ENCODE assay signal across 26 mouse cellular contexts in genomic region chr15:82181131-82181530, GRCm38 (mm10). TPM values are rescaled to one million over a fixed set of nuclear protein-coding genes. Genes with fewer than 3 reads are reported as not detected.
A peak's percentile ranks its signal among the peaks of the same experiment; 100 is the strongest.
DNase-seq lines count a peak whose midpoint lies in the region; ATAC-seq and TF ChIP-seq lines count a peak whose summit lies in the region.
"Had no signal": no experiment of that assay in that cellular context is flagged by ENCODE, and none has a peak within 500 bp of the region (broad histone marks: within the 10 kb centered on the region; RNA-seq: fewer than 3 reads in every experiment).

No protein-coding gene starts in this region.

- intact Hi-C loops in left cerebral cortex, postnatal 4 days (cut with DNase I), result no loop called here

- no peak overlapping the region for H3K4me3 ChIP-seq in forebrain, embryonic 14.5 days (ENCODE audit: low read depth, low read length)
- H3K4me3 ChIP-seq in forebrain, embryonic 15.5 days, result no peak overlapping the region
- no peak overlapping the region for H3K4me3 ChIP-seq in heart, postnatal 0 days (ENCODE audit: low read depth, low read length)
- H3K4me3 ChIP-seq in MEL (ENCODE audit: control insufficient read depth in 1 of 2, insufficient read depth in 1 of 2, low read depth in 2 of 2, low read length in 2 of 2), result no peak overlapping the region
- no peak overlapping the region for H3K4me3 ChIP-seq in liver, postnatal 0 days (ENCODE audit: low read depth, low read length)
- H3K4me3 ChIP-seq: embryonic facial prominence, embryonic 15.5 days; hindbrain, embryonic 12.5 days; intestine, embryonic 15.5 days; kidney, embryonic 15.5 days; megakaryocyte, embryonic 14.5 days; midbrain, embryonic 15.5 days; neural tube, embryonic 15.5 days had no signal

- no peak for ATAC-seq in forebrain, embryonic 14.5 days
- no peak for ATAC-seq in forebrain, embryonic 15.5 days (replicated peaks)
- no peak for ATAC-seq in heart, postnatal 0 days (ENCODE audit: insufficient read depth, low read depth)
- no peak for ATAC-seq in liver, postnatal 0 days
- ATAC-seq: CD4-positive, CD25-positive, alpha-beta regulatory T cell, adult 4 months; intestine, embryonic 15.5 days; midbrain, embryonic 15.5 days had no signal

- no peak overlapping the region for H3K9ac ChIP-seq in forebrain, embryonic 14.5 days (ENCODE audit: low read length)
- no peak overlapping the region for H3K9ac ChIP-seq in forebrain, embryonic 15.5 days (replicated peaks)
- no peak overlapping the region for H3K9ac ChIP-seq in heart, postnatal 0 days (replicated peaks; ENCODE audit: low read depth, low read length)
- no peak overlapping the region for H3K9ac ChIP-seq in MEL (ENCODE audit: control insufficient read depth, low read depth, low read length, poor library complexity, severe bottlenecking)
- no peak overlapping the region for H3K9ac ChIP-seq in liver, postnatal 0 days (replicated peaks)
- H3K9ac ChIP-seq: embryonic facial prominence, embryonic 15.5 days; hindbrain, embryonic 12.5 days; intestine, embryonic 15.5 days; kidney, embryonic 15.5 days; midbrain, embryonic 15.5 days; neural tube, embryonic 15.5 days had no signal

- no peak for TF ChIP-seq RAD21 in MEL (IDR thresholded peaks at IDR 0.05; ENCODE audit: low read depth, low read length)

- H3K36me3 ChIP-seq in forebrain, embryonic 14.5 days (ENCODE audit: control insufficient read depth, insufficient read depth, low read length), result peaks cover 100% of the 10 kb centered on the region
- H3K36me3 ChIP-seq in forebrain, embryonic 15.5 days, result peaks cover 99% of the 10 kb centered on the region
- H3K36me3 ChIP-seq in heart, postnatal 0 days (replicated peaks; ENCODE audit: control insufficient read depth, insufficient read depth, low read length), result peaks cover 79% of the 10 kb centered on the region
- peaks cover 0 to 16% of the 10 kb centered on the region in 2 experiments; a peak in 2 of 4 replicates for H3K36me3 ChIP-seq in MEL (ENCODE audit: control insufficient read depth in 1 of 2, insufficient read depth in 2 of 2, low read length in 2 of 2)
- H3K36me3 ChIP-seq in liver, postnatal 0 days (replicated peaks; ENCODE audit: insufficient read depth, low read length), result peaks cover 79% of the 10 kb centered on the region

- 69% methylated on average over 5 of the region's 5 CpGs for WGBS in forebrain, embryonic 14.5 days
- 77% methylated on average over 5 of the region's 5 CpGs for WGBS in forebrain, embryonic 15.5 days
- 30% methylated on average over 5 of the region's 5 CpGs for WGBS in heart, postnatal 0 days
- 51% methylated on average over 5 of the region's 5 CpGs for WGBS in liver, postnatal 0 days (ENCODE audit: insufficient replicate concordance)

- no peak for TF ChIP-seq POLR2A in MEL (IDR thresholded peaks at IDR 0.05; ENCODE audit: control insufficient read depth in 1 of 2, insufficient read depth in 1 of 2, low read depth in 1 of 2, low read length in 2 of 2, poor library complexity in 1 of 2)

- H3K4me1 ChIP-seq in forebrain, embryonic 14.5 days (ENCODE audit: control insufficient read depth, insufficient read depth, low read length), result no peaks in the 10 kb centered on the region
- no peaks in the 10 kb centered on the region for H3K4me1 ChIP-seq in forebrain, embryonic 15.5 days
- H3K4me1 ChIP-seq in heart, postnatal 0 days (ENCODE audit: control insufficient read depth, insufficient read depth), result peaks cover 27% of the 10 kb centered on the region
- H3K4me1 ChIP-seq in MEL (ENCODE audit: control insufficient read depth in 1 of 2, insufficient read depth in 2 of 2, low read length in 2 of 2), result no peaks in the 10 kb centered on the region
- peaks cover 33% of the 10 kb centered on the region for H3K4me1 ChIP-seq in liver, postnatal 0 days (ENCODE audit: insufficient read depth)
- H3K4me1 ChIP-seq: embryonic facial prominence, embryonic 15.5 days; hindbrain, embryonic 12.5 days; midbrain, embryonic 15.5 days had no signal

- TF ChIP-seq CTCF in heart, postnatal 0 days (IDR thresholded peaks at IDR 0.05; ENCODE audit: low read depth), result no peak
- no peak for TF ChIP-seq CTCF in MEL (IDR thresholded peaks at IDR 0.05 in 2 of 3, conservative IDR thresholded peaks at IDR 0.05 in 1 of 3; ENCODE audit: control insufficient read depth in 1 of 3, insufficient read depth in 1 of 3, low read depth in 2 of 3, low read length in 3 of 3, poor library complexity in 1 of 3, severe bottlenecking in 1 of 3)
- TF ChIP-seq CTCF in liver, postnatal 0 days (IDR thresholded peaks at IDR 0.05; ENCODE audit: low read depth), result no peak

- H3K4me2 ChIP-seq in forebrain, embryonic 14.5 days (ENCODE audit: low read length), result no peak overlapping the region
- H3K4me2 ChIP-seq in forebrain, embryonic 15.5 days (replicated peaks), result no peak overlapping the region
- no peak overlapping the region for H3K4me2 ChIP-seq in heart, postnatal 0 days (ENCODE audit: low read depth, low read length)
- H3K4me2 ChIP-seq in liver, postnatal 0 days (ENCODE audit: low read depth, low read length), result peak overlapping the region; percentile 22; the same call in 1 of the 2 replicates
- H3K4me2 ChIP-seq: embryonic facial prominence, embryonic 15.5 days; hindbrain, embryonic 12.5 days; intestine, embryonic 15.5 days; kidney, embryonic 15.5 days; midbrain, embryonic 15.5 days; neural tube, embryonic 15.5 days had no signal

- DNase-seq in forebrain, embryonic 14.5 days (ENCODE audit: low spot score), result peak; percentile 31
- DNase-seq in heart, postnatal 0 days (ENCODE audit: low spot score), result no peak
- no peak for DNase-seq in heart, adult 11 months
- DNase-seq in MEL (ENCODE audit: low read depth, low spot score), result no peak
- no peak for DNase-seq in liver, postnatal 0 days
- no peak for DNase-seq in left cerebral cortex, adult 8-10 months (ENCODE audit: low spot score in 2 of 2)
- no peak for DNase-seq in left cerebral cortex, postnatal 4 days
- DNase-seq: adrenal gland, postnatal 36 days; cerebellum, adult 2 months; cerebellum, postnatal 36 days; kidney, postnatal 4 days; layer of hippocampus, adult 9-11 months; lung, postnatal 10 days; spleen, adult 18-20 months; thymus, postnatal 36 days had no signal

- no peaks in the 10 kb centered on the region for H3K27me3 ChIP-seq in forebrain, embryonic 14.5 days (replicated peaks; ENCODE audit: control insufficient read depth, insufficient read depth, low read length)
- H3K27me3 ChIP-seq in forebrain, embryonic 15.5 days, result no peaks in the 10 kb centered on the region
- H3K27me3 ChIP-seq in heart, postnatal 0 days (ENCODE audit: control insufficient read depth, insufficient read depth, low read length), result no peaks in the 10 kb centered on the region
- H3K27me3 ChIP-seq in MEL (ENCODE audit: control insufficient read depth in 1 of 2, insufficient read depth in 2 of 2, low read length in 2 of 2), result no peaks in the 10 kb centered on the region
- H3K27me3 ChIP-seq in liver, postnatal 0 days (ENCODE audit: insufficient read depth, low read length), result no peaks in the 10 kb centered on the region
- H3K27me3 ChIP-seq: embryonic facial prominence, embryonic 15.5 days; hindbrain, embryonic 12.5 days; intestine, embryonic 15.5 days; kidney, embryonic 15.5 days; megakaryocyte, embryonic 14.5 days; midbrain, embryonic 15.5 days; neural tube, embryonic 15.5 days had no signal

- TF ChIP-seq EP300 in heart, postnatal 0 days (IDR thresholded peaks at IDR 0.05; ENCODE audit: low read depth), result no peak
- 0 out of 4 replicates have a peak, but pooled peaks of 1 of the 2 experiments have one; percentile 25 for TF ChIP-seq EP300 in MEL (IDR thresholded peaks at IDR 0.05; ENCODE audit: low read depth in 1 of 2, low read length in 2 of 2)
- TF ChIP-seq EP300 in liver, postnatal 0 days (IDR thresholded peaks at IDR 0.05; ENCODE audit: low read depth), result peak; percentile 84

- no peaks in the 10 kb centered on the region for H3K79me2 ChIP-seq in MEL (ENCODE audit: control insufficient read depth, insufficient read depth, low read length, poor library complexity)

- H3K9me3 ChIP-seq in forebrain, embryonic 14.5 days (replicated peaks; ENCODE audit: control insufficient read depth, low read length), result 0 out of 2 replicates have a peak, but pooled peaks cover 5% of the 10 kb centered on the region
- no peaks in the 10 kb centered on the region for H3K9me3 ChIP-seq in forebrain, embryonic 15.5 days
- H3K9me3 ChIP-seq in heart, postnatal 0 days (replicated peaks; ENCODE audit: control insufficient read depth, low read length), result peaks cover 5% of the 10 kb centered on the region; the same call in 1 of the 2 replicates
- H3K9me3 ChIP-seq in MEL (replicated peaks; ENCODE audit: insufficient read depth, low read length), result no peaks in the 10 kb centered on the region
- H3K9me3 ChIP-seq in liver, postnatal 0 days (ENCODE audit: low read length), result no peaks in the 10 kb centered on the region
- H3K9me3 ChIP-seq: intestine, embryonic 15.5 days; kidney, embryonic 15.5 days; midbrain, embryonic 15.5 days had no signal

- H3K27ac ChIP-seq in forebrain, embryonic 14.5 days (ENCODE audit: low read depth, low read length), result no peak overlapping the region
- H3K27ac ChIP-seq in forebrain, embryonic 15.5 days (replicated peaks), result no peak overlapping the region
- H3K27ac ChIP-seq in heart, postnatal 0 days (ENCODE audit: low read depth), result peak overlapping the region; percentile 3; the same call in 1 of the 2 replicates
- no peak overlapping the region for H3K27ac ChIP-seq in MEL (ENCODE audit: control insufficient read depth, low read depth, low read length)
- H3K27ac ChIP-seq in liver, postnatal 0 days (ENCODE audit: low read depth), result peak overlapping the region; percentile 44; the same call in 1 of the 2 replicates
- H3K27ac ChIP-seq: embryonic facial prominence, embryonic 15.5 days; hindbrain, embryonic 12.5 days; intestine, embryonic 15.5 days; kidney, embryonic 15.5 days; midbrain, embryonic 15.5 days; neural tube, embryonic 15.5 days had no signal

RNA-seq across cellular contexts. Expression of gene Shisa8, which starts 31.5 kb away (rescaled TPM):
- polyA plus RNA-seq in forebrain, embryonic 14.5 days (2014; fragmentation: Nextera tagmentation; extraction: Ambion mirVana), result 0.61 and 0.77 TPM in 2 replicates
- 0.27 and 0.69 TPM in 2 replicates for polyA plus RNA-seq in forebrain, embryonic 15.5 days (2015; fragmentation: Nextera tagmentation; extraction: Ambion mirVana)
- total RNA-seq in heart, postnatal 0 days (2014; rRNA removed; ENCODE audit: low replicate concordance), result 0.19 and 7.5 TPM in 2 replicates
- 0.07 and 0.23 TPM in 2 replicates for polyA plus RNA-seq in heart, postnatal 0 days (2015; fragmentation: Nextera tagmentation; extraction: Ambion mirVana)
- total RNA-seq in MEL (2012; rRNA removed), result not detected in 2 replicates
- polyA plus RNA-seq in MEL (2012; ENCODE audit: insufficient read depth in 1 of 2, insufficient read length in 2 of 2, low read depth in 1 of 2, low replicate concordance in 2 of 2, missing spikeins in 1 of 2), result under 1 TPM in 1 of 2 experiments, not detected in 1; 0.10 TPM
- 0.08 and 0.13 TPM in 2 replicates for polyA plus RNA-seq in liver, postnatal 0 days (2015; fragmentation: Nextera tagmentation; extraction: Ambion mirVana)
- 1 to 10 TPM; 3.1 to 5.3 (median 5.0) TPM for total RNA-seq in left cerebral cortex, adult 8-10 months (2022)
- total RNA-seq in left cerebral cortex, postnatal 4 days (2021), result 1 to 10 TPM; 1.5 to 2.0 TPM
- total RNA-seq: gastrocnemius, adult 8-10 months; granulocyte monocyte progenitor cell, adult 5-6 weeks had no signal
- polyA plus RNA-seq: CD4-positive, CD25-positive, alpha-beta regulatory T cell, adult 4 months had no signal

RNA-seq across cellular contexts. Expression of gene Srebf2, which starts 34.1 kb away (rescaled TPM):
- 99.6 and 139 TPM in 2 replicates for polyA plus RNA-seq in forebrain, embryonic 14.5 days (2014; fragmentation: Nextera tagmentation; extraction: Ambion mirVana)
- polyA plus RNA-seq in forebrain, embryonic 15.5 days (2015; fragmentation: Nextera tagmentation; extraction: Ambion mirVana), result 223 and 225 TPM in 2 replicates
- 86.3 and 90.3 TPM in 2 replicates for total RNA-seq in heart, postnatal 0 days (2014; rRNA removed; ENCODE audit: low replicate concordance)
- polyA plus RNA-seq in heart, postnatal 0 days (2015; fragmentation: Nextera tagmentation; extraction: Ambion mirVana), result 58.0 and 68.3 TPM in 2 replicates
- total RNA-seq in MEL (2012; rRNA removed), result 40.5 and 52.2 TPM in 2 replicates
- polyA plus RNA-seq in MEL (2012; ENCODE audit: insufficient read depth in 1 of 2, insufficient read length in 2 of 2, low read depth in 1 of 2, low replicate concordance in 2 of 2, missing spikeins in 1 of 2), result 100 to 1,000 TPM in 1 of 2 experiments, not detected in 1; 161 TPM
- polyA plus RNA-seq in liver, postnatal 0 days (2015; fragmentation: Nextera tagmentation; extraction: Ambion mirVana), result 30.3 and 33.6 TPM in 2 replicates
- 100 to 1,000 TPM; 204 to 229 (median 207) TPM for total RNA-seq in left cerebral cortex, adult 8-10 months (2022)
- 100 to 1,000 TPM; 233 to 234 TPM for total RNA-seq in left cerebral cortex, postnatal 4 days (2021)

RNA-seq across cellular contexts. Expression of gene Tnfrsf13c, which starts 43.0 kb away (rescaled TPM):
- polyA plus RNA-seq in forebrain, embryonic 14.5 days (2014; fragmentation: Nextera tagmentation; extraction: Ambion mirVana), result 0.14 and 0.19 TPM in 2 replicates
- 0.11 and 0.37 TPM in 2 replicates for polyA plus RNA-seq in forebrain, embryonic 15.5 days (2015; fragmentation: Nextera tagmentation; extraction: Ambion mirVana)
- 1.5 TPM in 1 of 2 replicates, not detected in the other for total RNA-seq in heart, postnatal 0 days (2014; rRNA removed; ENCODE audit: low replicate concordance)
- polyA plus RNA-seq in heart, postnatal 0 days (2015; fragmentation: Nextera tagmentation; extraction: Ambion mirVana), result not detected in 2 replicates
- 1.5 TPM in 2 replicates for total RNA-seq in MEL (2012; rRNA removed)
- under 1 TPM in 1 of 2 experiments, not detected in 1; 0.63 TPM for polyA plus RNA-seq in MEL (2012; ENCODE audit: insufficient read depth in 1 of 2, insufficient read length in 2 of 2, low read depth in 1 of 2, low replicate concordance in 2 of 2, missing spikeins in 1 of 2)
- polyA plus RNA-seq in liver, postnatal 0 days (2015; fragmentation: Nextera tagmentation; extraction: Ambion mirVana), result 2.0 and 2.3 TPM in 2 replicates
- total RNA-seq in left cerebral cortex, adult 8-10 months (2022), result under 1 TPM; 0.37 to 0.98 (median 0.64) TPM
- 1 to 10 TPM in 1 of 2 experiments, under 1 TPM in 1; 0.46 to 1.1 TPM for total RNA-seq in left cerebral cortex, postnatal 4 days (2021)
- total RNA-seq: gastrocnemius, adult 8-10 months had no signal
- polyA plus RNA-seq: intestine, embryonic 15.5 days had no signal

RNA-seq across cellular contexts. Expression of gene Ccdc134, which starts 53.4 kb away (rescaled TPM):
- polyA plus RNA-seq in forebrain, embryonic 14.5 days (2014; fragmentation: Nextera tagmentation; extraction: Ambion mirVana), result 12.8 and 15.5 TPM in 2 replicates
- 17.7 and 18.4 TPM in 2 replicates for polyA plus RNA-seq in forebrain, embryonic 15.5 days (2015; fragmentation: Nextera tagmentation; extraction: Ambion mirVana)
- 4.9 and 6.9 TPM in 2 replicates for total RNA-seq in heart, postnatal 0 days (2014; rRNA removed; ENCODE audit: low replicate concordance)
- polyA plus RNA-seq in heart, postnatal 0 days (2015; fragmentation: Nextera tagmentation; extraction: Ambion mirVana), result 5.9 and 6.5 TPM in 2 replicates
- 11.8 and 19.7 TPM in 2 replicates for total RNA-seq in MEL (2012; rRNA removed)
- polyA plus RNA-seq in MEL (2012; ENCODE audit: insufficient read depth in 1 of 2, insufficient read length in 2 of 2, low read depth in 1 of 2, low replicate concordance in 2 of 2, missing spikeins in 1 of 2), result 10 to 100 TPM in 1 of 2 experiments, not detected in 1; 17.5 TPM
- polyA plus RNA-seq in liver, postnatal 0 days (2015; fragmentation: Nextera tagmentation; extraction: Ambion mirVana), result 3.6 and 4.0 TPM in 2 replicates
- total RNA-seq in left cerebral cortex, adult 8-10 months (2022), result 10 to 100 TPM in 1 of 4 experiments, 1 to 10 TPM in 3; 8.1 to 11.8 (median 9.0) TPM
- 10 to 100 TPM; 11.3 to 12.4 TPM for total RNA-seq in left cerebral cortex, postnatal 4 days (2021)

Comparison
In these comparisons a context has a peak if more than half of its experiments do, and no peak if none do; other contexts are left out.
1. H3K27ac ChIP-seq: peak in heart, postnatal 0 days (single experiment) and liver, postnatal 0 days (single experiment); none in forebrain, embryonic 14.5 days (single experiment), forebrain, embryonic 15.5 days (single experiment) and MEL (single experiment).